Mouse (Mus musculus): ENCODE measurements around the gene Krt42.
"Not testable (repeated sequence)": the region's sequence is repeated elsewhere in the genome, so short reads cannot be mapped to it uniquely, and the experiment has no call there.

Gene Krt42

GRCm38 (mm10) chr11:100277726-100278480, 8.2 kb upstream of the Krt42 start:
- no peak for DNase-seq

- DNase-seq: no peak
Observed at GRCm38 (mm10) chr11:100275466-100275865, 5.8 kb upstream of the Krt42 start.

DNA sequence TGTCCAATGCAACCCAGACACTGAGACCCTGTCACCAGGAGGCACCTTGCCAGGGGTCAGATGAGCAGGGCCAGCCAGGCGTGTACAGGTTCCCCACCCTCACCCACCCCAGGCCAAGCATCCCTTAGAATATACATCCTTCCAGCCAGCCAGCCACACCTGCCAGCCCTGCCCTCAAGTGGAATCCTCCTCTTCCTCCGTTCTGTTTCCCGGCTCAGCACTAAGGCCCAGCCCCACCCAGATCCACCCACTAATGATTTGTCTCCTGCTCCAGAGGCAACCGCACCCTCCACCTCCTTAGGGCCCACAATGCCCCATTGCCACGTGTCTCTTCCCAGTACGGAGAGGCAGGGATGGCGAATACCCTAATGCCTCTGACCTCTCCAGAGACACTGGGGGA, 5.0 kb upstream of the Krt42 start:
- no peak for DNase-seq

GRCm38 (mm10) chr11:100271878-100272277, 2.2 kb upstream of the Krt42 start:
- DNase-seq: no peak

- no peak for DNase-seq
Observed at GRCm38 (mm10) chr11:100262058-100262980, 7.4 kb downstream of the Krt42 start.

DNA sequence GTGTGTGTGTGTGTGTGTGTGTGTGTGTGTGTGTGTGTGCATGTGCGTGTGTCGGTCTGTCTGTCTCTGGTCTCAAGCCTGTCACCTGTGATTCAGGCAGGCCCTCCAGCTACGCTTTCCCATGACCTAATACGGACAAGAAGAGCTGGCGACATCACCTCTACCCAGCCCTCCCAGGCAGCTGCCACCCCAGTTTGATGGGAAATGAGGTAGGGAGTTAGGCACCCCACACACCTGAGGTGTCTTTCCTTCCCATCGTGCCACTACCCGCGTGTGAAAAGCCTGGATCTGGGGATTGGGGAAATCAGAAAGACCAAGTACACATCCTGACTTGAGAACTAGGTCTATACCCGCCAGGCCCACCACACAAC, 8.5 kb downstream of the Krt42 start:
- no peak for DNase-seq

DNA sequence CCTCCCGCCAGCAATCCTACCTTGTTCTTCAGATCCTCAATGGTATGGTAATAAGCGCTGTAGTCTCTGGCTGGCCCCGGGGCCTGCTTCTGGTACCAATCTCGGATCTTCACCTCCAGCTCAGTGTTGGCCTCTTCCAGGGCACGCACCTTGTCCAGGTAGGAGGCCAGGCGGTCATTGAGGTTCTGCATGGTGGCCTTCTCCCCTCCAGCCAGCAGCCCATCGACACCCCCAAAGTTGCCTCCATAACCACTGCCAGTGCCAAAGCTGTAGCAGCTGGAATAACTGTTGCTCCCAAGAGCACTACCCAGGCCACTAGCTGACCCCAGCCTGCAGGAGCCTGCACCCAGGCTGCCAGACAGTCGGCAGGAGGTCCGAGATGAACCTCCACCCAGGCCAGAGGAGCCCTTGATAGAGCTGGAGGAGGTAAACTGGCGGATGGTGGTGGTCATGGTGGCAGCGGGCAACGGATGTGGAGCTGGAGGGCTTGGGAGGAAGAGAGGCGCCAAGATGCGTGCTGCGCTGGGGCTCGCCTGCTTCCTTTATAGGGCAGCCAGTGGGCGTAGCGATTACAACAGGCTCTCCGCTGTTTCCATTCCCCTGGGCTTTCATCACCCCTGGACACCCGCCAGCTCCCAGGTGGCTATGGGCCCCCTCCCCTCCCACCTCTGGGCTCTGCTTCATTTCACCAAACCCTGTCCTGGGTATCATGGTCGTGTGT, 9.0 kb downstream of the Krt42 start, which contains the start of gene Krt17:
Gene Krt17 (minus strand): TSS at position 516 of the 721 bp plus-strand sequence.
- no peak for DNase-seq

DNA sequence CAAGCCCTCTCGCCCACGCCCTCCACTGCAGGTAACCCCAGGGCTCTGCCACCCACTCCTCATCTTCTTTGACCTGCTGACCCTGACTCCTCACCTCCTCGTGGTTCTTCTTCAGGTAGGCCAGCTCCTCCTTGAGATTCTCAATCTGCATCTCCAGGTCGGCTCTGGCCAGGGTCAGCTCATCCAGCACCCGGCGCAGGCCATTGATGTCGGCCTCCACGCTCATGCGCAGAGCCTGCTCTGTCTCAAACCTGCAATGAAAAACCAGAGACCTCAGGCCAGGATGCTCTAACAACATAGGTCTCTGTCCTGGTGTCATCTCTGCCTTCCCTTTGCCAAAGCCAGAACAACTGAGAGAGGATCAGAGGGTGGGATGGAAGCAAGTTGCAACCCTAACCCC, 10.6 kb downstream of the Krt42 start:
- no peak for DNase-seq

DNA sequence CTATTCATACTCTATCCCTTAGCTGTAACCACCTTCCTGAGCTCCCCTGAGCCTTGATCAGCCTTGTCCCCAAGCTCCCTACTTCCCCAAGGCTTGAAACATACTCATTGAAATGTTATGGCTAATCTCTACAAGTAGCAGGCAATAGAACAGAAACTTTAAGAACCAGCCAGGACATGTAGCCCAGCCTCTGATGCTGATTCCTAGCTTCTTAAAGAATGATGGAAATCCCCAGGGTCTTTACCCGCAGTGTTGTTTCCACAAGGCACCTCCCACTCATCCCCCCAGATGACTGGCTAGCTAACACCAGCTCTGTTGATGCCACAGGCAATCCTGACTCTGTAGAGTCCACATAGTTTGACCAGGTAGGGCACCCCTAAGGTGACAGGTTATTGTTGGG, 11.7 kb downstream of the Krt42 start:
- no peak for DNase-seq

- DNase-seq: no peak
Observed at GRCm38 (mm10) chr11:100255514-100255913, 14.2 kb downstream of the Krt42 start.

DNA sequence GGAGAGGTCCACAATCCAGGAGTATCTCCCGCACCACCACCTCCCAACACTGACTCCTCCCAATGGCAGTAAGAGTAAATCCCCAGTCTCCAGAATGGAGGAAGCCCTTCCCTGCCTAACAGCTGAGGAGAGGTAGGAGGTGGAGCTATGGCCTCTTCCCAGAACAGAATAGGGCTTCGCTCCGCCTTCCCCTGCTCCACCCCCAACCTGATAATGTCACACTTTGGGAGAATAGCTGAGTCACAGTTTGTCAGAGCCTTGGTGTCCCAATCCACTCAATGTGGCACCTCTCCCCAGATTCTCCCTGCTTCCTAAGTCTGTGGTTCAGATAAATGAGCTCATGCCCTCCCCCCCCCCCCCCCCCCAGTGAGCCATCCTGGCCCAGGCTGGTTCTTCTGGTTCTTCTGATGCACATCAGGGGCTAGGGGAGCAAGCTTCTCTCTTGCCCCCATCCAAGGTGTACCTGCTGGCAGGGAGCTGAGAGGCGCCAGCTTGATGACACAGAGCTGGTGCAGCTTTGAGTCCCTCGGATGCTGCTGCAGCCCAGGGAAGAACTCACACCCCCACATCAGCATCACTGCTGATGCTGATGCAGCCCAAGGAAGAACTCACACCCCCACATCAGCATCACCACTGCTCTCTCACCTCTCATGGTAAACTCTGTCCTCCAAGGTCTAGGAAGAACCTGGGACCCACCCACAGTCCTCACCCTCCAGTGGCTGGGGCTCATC, 15.1 kb downstream of the Krt42 start:
- DNase-seq: no peak

DNA sequence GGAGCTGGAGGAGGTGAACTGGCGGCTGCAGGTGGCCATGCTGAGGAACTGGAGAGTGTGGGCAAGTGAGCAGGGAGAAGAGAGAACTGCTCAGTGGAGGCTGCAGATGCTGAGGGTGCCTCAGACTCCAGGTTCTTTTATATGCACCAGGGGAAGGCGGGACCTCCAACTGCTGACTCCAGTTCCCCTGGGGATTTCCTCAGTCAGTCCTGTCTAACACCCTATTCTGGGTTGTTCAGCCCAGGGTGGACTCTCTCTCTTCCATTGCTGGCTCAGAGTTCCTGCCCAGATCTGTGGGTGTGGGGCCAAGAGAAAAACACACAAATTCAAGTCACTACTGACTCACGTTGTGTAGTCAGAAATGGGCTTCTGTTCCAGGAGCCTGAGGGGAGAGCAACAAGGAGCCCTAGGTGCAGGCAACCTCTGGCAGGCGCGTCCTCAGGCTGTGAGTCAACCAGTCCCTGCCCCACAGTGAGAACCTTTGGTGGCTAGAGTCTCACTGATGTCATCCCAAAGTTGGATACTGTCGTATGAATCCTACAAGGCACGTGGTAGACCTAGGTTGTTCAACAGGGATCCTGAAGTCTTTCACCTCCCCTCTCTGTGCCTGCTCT, 20.7 kb downstream of the Krt42 start, which contains the start of gene Krt16:
Gene Krt16 (minus strand): TSS at position 51 of the 614 bp plus-strand sequence.
- DNase-seq: no peak

- DNase-seq: not testable (repeated sequence)
Observed at GRCm38 (mm10) chr11:100246471-100246870, 23.2 kb downstream of the Krt42 start.

DNA sequence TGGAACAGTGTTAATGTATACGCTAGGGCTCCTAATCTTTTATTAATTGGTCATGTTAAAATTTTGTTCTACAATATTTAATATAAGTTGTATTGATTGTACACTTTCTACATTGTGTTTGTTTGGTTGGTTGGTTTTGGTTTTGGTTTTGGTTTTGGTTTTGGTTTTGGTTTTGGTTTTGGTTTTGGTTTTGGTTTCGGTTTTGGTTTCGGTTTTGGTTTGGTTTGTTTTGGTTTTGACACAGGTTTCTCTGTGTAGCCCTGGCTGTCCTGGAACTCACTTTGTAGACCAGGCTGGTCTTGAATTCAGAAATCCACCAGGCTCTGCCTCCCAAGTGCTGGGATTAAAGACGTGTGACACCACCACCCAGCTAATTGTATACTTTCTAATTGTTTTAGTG, 29.4 kb downstream of the Krt42 start:
- DNase-seq: not testable (repeated sequence)

- DNase-seq: no peak
Observed at GRCm38 (mm10) chr11:100221741-100222140, 47.9 kb downstream of the Krt42 start.

GRCm38 (mm10) chr11:100219304-100219703, 50.4 kb downstream of the Krt42 start:
- DNase-seq: no peak
